Mouse (Mus musculus) CH12.LX (cell line): ENCODE results near the gene Ranbp6. TPM values are rescaled to one million over a fixed set of nuclear protein-coding genes. Genes with fewer than 3 reads are reported as not detected.

Source experiments
- DNase-seq: peaks from one replicate; pipeline ENCODE4 v3.0.0-alpha.2; 2013; ENCODE audit errors: extremely low read depth
- H3K27ac ChIP-seq: 2 replicates; pipeline ENCODE4 v1.5.1; 2012; ENCODE audit warnings: low read depth, mild to moderate bottlenecking, control low read depth, moderate library complexity; ENCODE audit not compliant: insufficient read depth
- H3K27me3 ChIP-seq: replicated peaks from 2 replicates; pipeline ENCODE3; 2012; ENCODE audit warnings: inconsistent platforms
- H3K36me3 ChIP-seq, 2 experiments: replicated peaks in 1 of 2; 2 replicates each; pipeline versions ENCODE3 to v1.6.1; 2012; ENCODE audit warnings: inconsistent platforms in 1 of 2, low read length in 1 of 2, mild to moderate bottlenecking in 1 of 2, mixed read lengths in 1 of 2, moderate library complexity in 1 of 2; ENCODE audit not compliant: control insufficient read depth in 1 of 2, insufficient read depth in 1 of 2
- H3K4me1 ChIP-seq, 2 experiments: 2 replicates each; pipeline ENCODE4 v1.6.1; 2012; ENCODE audit warnings: inconsistent platforms in 1 of 2, moderate library complexity in 1 of 2; ENCODE audit not compliant: insufficient read depth in 2 of 2, control insufficient read depth in 1 of 2
- H3K4me2 ChIP-seq: 2 replicates; pipeline ENCODE4 v1.6.1; 2012; ENCODE audit warnings: low read depth, mild to moderate bottlenecking, control low read depth; ENCODE audit not compliant: poor library complexity, insufficient read depth, severe bottlenecking
- H3K4me3 ChIP-seq, 3 experiments: fragments of 150-350 bp in 1 of 3; sonication (generic) in 1 of 3; replicated peaks in 1 of 3; 2 replicates each; pipeline versions ENCODE3 to v1.5.1; 2011 to 2012; ENCODE audit warnings: low read depth in 2 of 3, low read length in 2 of 3, mild to moderate bottlenecking in 2 of 3, moderate library complexity in 2 of 3, control low read depth in 1 of 3, improper control_type of control experiment in 1 of 3, inconsistent platforms in 1 of 3, mixed read lengths in 1 of 3; ENCODE audit not compliant: poor library complexity in 1 of 3
- H3K79me2 ChIP-seq: replicated peaks from 2 replicates; pipeline ENCODE4 v1.6.1; 2012; ENCODE audit warnings: mild to moderate bottlenecking, moderate library complexity; ENCODE audit not compliant: control insufficient read depth, poor library complexity, insufficient read depth, severe bottlenecking; ENCODE audit errors: extremely low read depth
- H3K9ac ChIP-seq: 2 replicates; pipeline ENCODE4 v1.6.1; 2012; ENCODE audit warnings: low read depth, mild to moderate bottlenecking, control low read depth, moderate library complexity; ENCODE audit not compliant: insufficient read depth
- H3K9me3 ChIP-seq: replicated peaks from 2 replicates; pipeline ENCODE3; 2012; ENCODE audit warnings: low read length, inconsistent platforms, mixed read lengths
- BHLHE40 ChIP-seq: IDR thresholded peaks from 2 replicates; pipeline ENCODE4 v1.6.1; 2011; ENCODE audit warnings: mild to moderate bottlenecking, low read depth, low read length, improper control_type of control experiment
- CTCF ChIP-seq, 2 experiments: IDR thresholded peaks in 1 of 2; conservative IDR thresholded peaks in 1 of 2; 2 replicates each; pipeline ENCODE4 v1.5.1; 2011 to 2012; ENCODE audit warnings: low read depth in 2 of 2, low read length in 2 of 2, improper control_type of control experiment in 1 of 2, inconsistent platforms in 1 of 2, mild to moderate bottlenecking in 1 of 2, moderate library complexity in 1 of 2
- EP300 ChIP-seq: IDR thresholded peaks from 2 replicates; pipeline ENCODE4 v1.6.1; 2011; ENCODE audit warnings: low read length, improper control_type of control experiment
- IRF4 ChIP-seq: IDR thresholded peaks from 2 replicates; pipeline ENCODE4 v1.6.1; 2014; ENCODE audit warnings: low read depth, mild to moderate bottlenecking, inconsistent platforms, low read length, improper control_type of control experiment
- KAT2A ChIP-seq: IDR thresholded peaks from 2 replicates; pipeline ENCODE4 v1.6.1; 2012; ENCODE audit warnings: low read length, improper control_type of control experiment, inconsistent platforms; ENCODE audit not compliant: insufficient replicate concordance
- MAFK ChIP-seq: IDR thresholded peaks from 2 replicates; pipeline ENCODE4 v1.6.1; 2011; ENCODE audit warnings: low read length, improper control_type of control experiment; ENCODE audit not compliant: insufficient replicate concordance
- MAX ChIP-seq: IDR thresholded peaks from 2 replicates; pipeline ENCODE4 v1.6.1; 2011; ENCODE audit warnings: low read length, improper control_type of control experiment
- MYC ChIP-seq: IDR thresholded peaks from 2 replicates; pipeline ENCODE4 v1.6.1; 2011; ENCODE audit warnings: low read depth, mild to moderate bottlenecking, improper control_type of control experiment, low read length
- POLR2A ChIP-seq: IDR thresholded peaks from 2 replicates; pipeline ENCODE4 v1.6.1; 2011; ENCODE audit warnings: low read depth, mild to moderate bottlenecking, improper control_type of control experiment, low read length
- POLR2AphosphoS2 ChIP-seq: IDR thresholded peaks from 2 replicates; pipeline ENCODE4 v1.6.1; 2011; ENCODE audit warnings: low read depth, low read length, improper control_type of control experiment
- TBP ChIP-seq: conservative IDR thresholded peaks from 2 replicates; pipeline ENCODE4 v1.6.1; 2011; ENCODE audit warnings: low read depth, low read length, improper control_type of control experiment
- USF1 ChIP-seq: IDR thresholded peaks from 2 replicates; pipeline ENCODE4 v1.6.1; 2014; ENCODE audit warnings: low read depth, mild to moderate bottlenecking, inconsistent platforms, low read length, improper control_type of control experiment
- ZKSCAN1 ChIP-seq: IDR thresholded peaks from 2 replicates; pipeline ENCODE4 v1.6.1; 2012; ENCODE audit warnings: low read depth, inconsistent platforms, low read length, improper control_type of control experiment, borderline replicate concordance
- dilution Hi-C: fragments of 300-500 bp; cut with MboI; formaldehyde crosslinking; loops from 2 replicates; pipeline ENCODE4 v1.14.3; 2020; ENCODE audit warnings: low sequenced_read_pairs; ENCODE audit not compliant: extremely low pct_unique_long_range_greater_than_20kb, extremely low pct_ligation_motif_present
- in situ Hi-C: fragments of 300-500 bp; cut with MboI; formaldehyde crosslinking; loops from 3 replicates; pipeline ENCODE4 v1.14.3; 2019; ENCODE audit warnings: low sequenced_read_pairs, low pct_ligation_motif_present, low pct_unique_long_range_greater_than_20kb, mixed read lengths
- polyA plus RNA-seq: library from polyadenylated mRNA; unstranded; fragments of >175 nt; gene quantifications from 2 replicates; pipeline ENCODE4 v1.2.1, GENCODE M21; 2012; ENCODE audit warnings: low read depth; ENCODE audit not compliant: insufficient read length
- total RNA-seq, 2 experiments: library from RNA; depleted of rRNA; stranded (reverse); fragments of 300-350 nt in 1 of 2; fragments of >200 nt in 1 of 2; gene quantifications; 2 replicates each; pipeline ENCODE4 v1.2.3; 2012 to 2014

Ranbp6 gene
- total and polyA plus RNA-seq, 3 experiments: 7.0 to 12.1 (median 8.4) TPM

GRCm38 (mm10) chr19:29849924-29850551 is 37.3 kb upstream of the Ranbp6 start:
- Histone ChIP-seq H3K4me1 (peaks cover 0 to 2% of the 10 kb centered on the region in 2 experiments; a peak in 1 of 4 replicates), H3K9ac (no peak overlapping the region), H3K4me3 (no peak overlapping the region), H3K27ac (no peak overlapping the region), H3K36me3 (no peaks in the 10 kb centered on the region), H3K9me3 (no peaks in the 10 kb centered on the region), H3K27me3 (no peaks in the 10 kb centered on the region), H3K4me2 (peak overlapping the region; percentile 33; the same call in 1 of the 2 replicates), H3K79me2 (no peaks in the 10 kb centered on the region)
- no peak for TF ChIP-seq MAX
- TF ChIP-seq CTCF (conservative IDR thresholded peaks at IDR 0.05 in 1 of 2, IDR thresholded peaks at IDR 0.05 in 1 of 2; ENCODE audit: low read depth in 2 of 2, low read length in 2 of 2): no peak
- no peak for TF ChIP-seq POLR2A
- no peak for TF ChIP-seq EP300
- TF ChIP-seq KAT2A: no peak
- TF ChIP-seq MYC: no peak
- no peak for TF ChIP-seq MAFK
- TF ChIP-seq IRF4: no peak
- no peak for TF ChIP-seq ZKSCAN1
- in situ Hi-C loops (no loop called here), dilution Hi-C loops (no loop called here)
- DNase-seq: no peak

GRCm38 (mm10) chr19:29844036-29844661 is 31.4 kb upstream of the Ranbp6 start:
- H3K36me3 ChIP-seq: no peaks in the 10 kb centered on the region
- no peak for DNase-seq
- no peaks in the 10 kb centered on the region for H3K27me3 ChIP-seq
- H3K9me3 ChIP-seq: peaks cover 3% of the 10 kb centered on the region
- no peaks in the 10 kb centered on the region for H3K79me2 ChIP-seq
- no peak overlapping the region for H3K4me3 ChIP-seq
- in situ Hi-C loops (no loop called here), dilution Hi-C loops (no loop called here)
- no peak for TF ChIP-seq MYC
- no peak for TF ChIP-seq MAFK
- no peak for TF ChIP-seq POLR2AphosphoS2
- H3K9ac ChIP-seq: no peak overlapping the region
- no peak overlapping the region; the same call in 1 of the 2 replicates for H3K4me2 ChIP-seq
- H3K4me1 ChIP-seq: no peaks in the 10 kb centered on the region
- H3K27ac ChIP-seq: no peak overlapping the region

GRCm38 (mm10) chr19:29843641-29844035 is 30.9 kb upstream of the Ranbp6 start:
- Histone ChIP-seq H3K36me3 (no peaks in the 10 kb centered on the region), H3K4me3 (no peak overlapping the region), H3K4me1 (no peaks in the 10 kb centered on the region), H3K79me2 (no peaks in the 10 kb centered on the region), H3K27me3 (no peaks in the 10 kb centered on the region), H3K9ac (no peak overlapping the region), H3K4me2 (no peak overlapping the region; the same call in 1 of the 2 replicates), H3K27ac (no peak overlapping the region), H3K9me3 (peaks cover 3% of the 10 kb centered on the region)
- in situ Hi-C loops (no loop called here), dilution Hi-C loops (no loop called here)
- no peak for DNase-seq
- no peak for TF ChIP-seq TBP
- no peak for TF ChIP-seq BHLHE40
- no peak for TF ChIP-seq USF1
- TF ChIP-seq KAT2A: no peak
